Mouse (Mus musculus) neural tube, embryonic 15.5 days (tissue): ENCODE data around the gene Ctc1. TPM values are rescaled to one million over a fixed set of nuclear protein-coding genes. Genes with fewer than 3 reads are reported as not detected.
"Not testable (repeated sequence)": the region's sequence is repeated elsewhere in the genome, so short reads cannot be mapped to it uniquely, and the experiment has no call there.

ENCODE experiments used
- ATAC-seq: fragments of 200-750 bp; cut with Nextera tagmentation; 2 replicates; pipeline ENCODE4 v1.8.0; 2017; ENCODE audit warnings: mild to moderate bottlenecking, moderate TSS enrichment, moderate library complexity; ENCODE audit not compliant: low FRiP score
- H3K27ac ChIP-seq: fragments of 300-500 bp; sonication (generic); replicated peaks from 2 replicates; pipeline ENCODE4 v1.5.1; 2015; ENCODE audit warnings: mild to moderate bottlenecking, inconsistent platforms
- H3K27me3 ChIP-seq: fragments of 300-500 bp; sonication (generic); replicated peaks from 2 replicates; pipeline ENCODE4 v1.6.1; 2015; ENCODE audit warnings: inconsistent platforms
- H3K36me3 ChIP-seq: fragments of 300-500 bp; sonication (generic); 2 replicates; pipeline ENCODE4 v1.6.1; 2015; ENCODE audit warnings: inconsistent platforms
- H3K4me1 ChIP-seq: fragments of 300-500 bp; sonication (generic); 2 replicates; pipeline ENCODE4 v1.6.1; 2015; ENCODE audit warnings: inconsistent platforms
- H3K4me2 ChIP-seq: fragments of 300-500 bp; sonication (generic); 2 replicates; pipeline ENCODE4 v1.6.1; 2015; ENCODE audit warnings: inconsistent platforms, mild to moderate bottlenecking, moderate library complexity
- H3K4me3 ChIP-seq: fragments of 300-500 bp; sonication (generic); replicated peaks from 2 replicates; pipeline ENCODE4 v1.5.1; 2015; ENCODE audit warnings: mild to moderate bottlenecking, inconsistent platforms
- H3K9ac ChIP-seq: fragments of 300-500 bp; sonication (generic); replicated peaks from 2 replicates; pipeline ENCODE4 v1.6.1; 2015; ENCODE audit warnings: mild to moderate bottlenecking, inconsistent platforms
- H3K9me3 ChIP-seq: fragments of 300-500 bp; sonication (generic); replicated peaks from 2 replicates; pipeline ENCODE4 v1.6.1; 2016; ENCODE audit warnings: inconsistent platforms
- WGBS: fragments of 180-500 bp; shearing (Covaris S2); methylation state at CpG from one replicate; pipeline ENCODE4 v1.1.7; 2015; ENCODE audit warnings: mixed read lengths; 5-methylcytosine and 5-hydroxymethylcytosine counted together
- polyA plus RNA-seq: library from polyadenylated mRNA; unstranded; fragments of >200 nt; fragmentation: Nextera tagmentation; extraction: Ambion mirVana; gene quantifications from 2 replicates; pipeline ENCODE4 v1.2.1, GENCODE M21; 2015

Ctc1 gene
- 53.4 and 55.0 TPM in 2 replicates for polyA plus RNA-seq

- WGBS, result 2% methylated on average over 38 of the region's 38 CpGs
- ATAC-seq, result peak; percentile 95
- Histone ChIP-seq H3K4me2 (peak within 1 kb of the TSS; percentile 68), H3K4me1 (peaks cover 29% of the 10 kb centered on the region), H3K9ac (peak within 1 kb of the TSS; percentile 73), H3K9me3 (no peaks in the 10 kb centered on the region), H3K27me3 (no peaks in the 10 kb centered on the region), H3K36me3 (no peaks in the 10 kb centered on the region), H3K4me3 (peak within 1 kb of the TSS; percentile 51), H3K27ac (peak within 1 kb of the TSS; percentile 94)
Observed at GRCm38 (mm10) chr11:69015644-69016441, at the start of gene Ctc1. Gene Ctc1 (plus strand): TSS chr11:69015911.

- 50% methylated on average over 1 of the region's 1 CpGs for WGBS
- Histone ChIP-seq H3K9ac (no peak overlapping the region), H3K36me3 (no peaks in the 10 kb centered on the region), H3K27ac (no peak overlapping the region), H3K4me1 (peaks cover 17% of the 10 kb centered on the region), H3K9me3 (no peaks in the 10 kb centered on the region), H3K4me2 (no peak overlapping the region; the same call in 1 of the 2 replicates), H3K4me3 (0 out of 2 replicates have a peak overlapping the region, but pooled peaks have one; percentile 68), H3K27me3 (no peaks in the 10 kb centered on the region; the same call in 1 of the 2 replicates)
- no peak for ATAC-seq
Observed at GRCm38 (mm10) chr11:68966554-68966953, 49.2 kb upstream of the Ctc1 start.

- peak within 1 kb of the TSS; percentile 77 for H3K9ac ChIP-seq
- peak within 1 kb of the TSS; percentile 68 for H3K4me3 ChIP-seq
- peaks cover 17% of the 10 kb centered on the region for H3K4me1 ChIP-seq
- H3K36me3 ChIP-seq, result no peaks in the 10 kb centered on the region
- under 1% methylated on average over 50 of the region's 50 CpGs for WGBS
- peak within 1 kb of the TSS; percentile 94 for H3K4me2 ChIP-seq
- peak within 1 kb of the TSS; percentile 78 for H3K27ac ChIP-seq
- H3K27me3 ChIP-seq, result no peaks in the 10 kb centered on the region; the same call in 1 of the 2 replicates
- peak; percentile 96 for ATAC-seq
- H3K9me3 ChIP-seq, result no peaks in the 10 kb centered on the region
Observed at GRCm38 (mm10) chr11:68967337-68968282, 48.1 kb upstream of the Ctc1 start, which contains the start of gene Slc25a35. Gene Slc25a35 (plus strand): TSS chr11:68968131.

GRCm38 (mm10) chr11:68968752-68969151 lies 47.0 kb upstream of the Ctc1 start:
- no peak for ATAC-seq
- Histone ChIP-seq H3K27me3 (no peaks in the 10 kb centered on the region; the same call in 1 of the 2 replicates), H3K4me1 (peaks cover 25% of the 10 kb centered on the region), H3K4me2 (peak overlapping the region; percentile 94), H3K4me3 (no peak overlapping the region), H3K36me3 (no peaks in the 10 kb centered on the region), H3K9ac (0 out of 2 replicates have a peak overlapping the region, but pooled peaks have one; percentile 41), H3K9me3 (no peaks in the 10 kb centered on the region), H3K27ac (no peak overlapping the region)
- WGBS, result 92% methylated on average over 11 of the region's 11 CpGs

GRCm38 (mm10) chr11:68970232-68970631 lies 45.5 kb upstream of the Ctc1 start:
- no peaks in the 10 kb centered on the region; the same call in 1 of the 2 replicates for H3K27me3 ChIP-seq
- WGBS, result 78% methylated on average over 4 of the region's 4 CpGs
- no peak for ATAC-seq
- H3K4me1 ChIP-seq, result peaks cover 28% of the 10 kb centered on the region
- H3K9ac ChIP-seq, result no peak overlapping the region
- no peaks in the 10 kb centered on the region for H3K36me3 ChIP-seq
- H3K9me3 ChIP-seq, result no peaks in the 10 kb centered on the region
- no peak overlapping the region for H3K27ac ChIP-seq
- no peak overlapping the region for H3K4me2 ChIP-seq
- no peak overlapping the region for H3K4me3 ChIP-seq

- WGBS, result under 1% methylated on average over 38 of the region's 38 CpGs
- H3K36me3 ChIP-seq, H3K9me3 ChIP-seq, H3K27ac ChIP-seq, H3K27me3 ChIP-seq: not testable (repeated sequence)
- peak overlapping the region; percentile 29 for H3K9ac ChIP-seq
- peak; percentile 90 for ATAC-seq
- peaks cover 17% of the 10 kb centered on the region for H3K4me1 ChIP-seq
- peak overlapping the region; percentile 46 for H3K4me3 ChIP-seq
- peak overlapping the region; percentile 72 for H3K4me2 ChIP-seq
Observed at GRCm38 (mm10) chr11:68973250-68974058, 42.3 kb upstream of the Ctc1 start.

GRCm38 (mm10) chr11:68974059-68974450 lies 41.7 kb upstream of the Ctc1 start:
- Histone ChIP-seq H3K9me3 (no peaks in the 10 kb centered on the region), H3K9ac (0 out of 2 replicates have a peak overlapping the region, but pooled peaks have one; percentile 29), H3K27me3 (no peaks in the 10 kb centered on the region; the same call in 1 of the 2 replicates), H3K4me3 (peak overlapping the region; percentile 46), H3K27ac (no peak overlapping the region), H3K4me2 (peak overlapping the region; percentile 72), H3K36me3 (no peaks in the 10 kb centered on the region), H3K4me1 (peaks cover 11% of the 10 kb centered on the region)
- WGBS, result 37% methylated on average over 6 of the region's 6 CpGs
- ATAC-seq, result no peak

GRCm38 (mm10) chr11:68975085-68975484 lies 40.6 kb upstream of the Ctc1 start, which contains the start of gene Rangrf:
Gene Rangrf (minus strand): TSS chr11:68975185.
- no peak within 1 kb of the TSS for H3K27ac ChIP-seq
- no peaks in the 10 kb centered on the region for H3K27me3 ChIP-seq
- ATAC-seq, result no peak
- no peaks in the 10 kb centered on the region for H3K9me3 ChIP-seq
- WGBS, result 81% methylated on average over 7 of the region's 7 CpGs
- H3K4me1 ChIP-seq, result peaks cover 11% of the 10 kb centered on the region
- no peaks in the 10 kb centered on the region for H3K36me3 ChIP-seq
- 0 out of 2 replicates have a peak within 1 kb of the TSS, but pooled peaks have one; percentile 29 for H3K9ac ChIP-seq
- peak within 1 kb of the TSS; percentile 46 for H3K4me3 ChIP-seq
- H3K4me2 ChIP-seq, result peak within 1 kb of the TSS; percentile 72

- Histone ChIP-seq H3K4me2 (no peak overlapping the region), H3K4me3 (no peak overlapping the region), H3K4me1 (peaks cover 11% of the 10 kb centered on the region), H3K9ac (no peak overlapping the region), H3K27ac (no peak overlapping the region), H3K27me3 (no peaks in the 10 kb centered on the region), H3K9me3 (no peaks in the 10 kb centered on the region), H3K36me3 (no peaks in the 10 kb centered on the region)
- WGBS, result 91% methylated on average over 1 of the region's 1 CpGs
- ATAC-seq, result no peak
Observed at GRCm38 (mm10) chr11:68975601-68976000, 40.1 kb upstream of the Ctc1 start.

- no peak overlapping the region for H3K4me3 ChIP-seq
- no peaks in the 10 kb centered on the region for H3K27me3 ChIP-seq
- H3K36me3 ChIP-seq, result no peaks in the 10 kb centered on the region
- no peak overlapping the region for H3K9ac ChIP-seq
- no peaks in the 10 kb centered on the region for H3K4me1 ChIP-seq
- no peak for ATAC-seq
- H3K9me3 ChIP-seq, result no peaks in the 10 kb centered on the region
- H3K27ac ChIP-seq, result no peak overlapping the region
- WGBS, result 72% methylated on average over 5 of the region's 5 CpGs
- H3K4me2 ChIP-seq, result no peak overlapping the region
Observed at GRCm38 (mm10) chr11:68979320-68979733, 36.4 kb upstream of the Ctc1 start.
